Mouse (Mus musculus) cerebellum, postnatal 10 days (tissue): ENCODE data around the gene Fgd3.

Experiments used
- DNase-seq, 2 experiments: peaks; one replicate each; pipeline ENCODE4 v3.0.0; 2021; ENCODE audit warnings: mixed read lengths in 2 of 2

Fgd3 gene

DNA sequence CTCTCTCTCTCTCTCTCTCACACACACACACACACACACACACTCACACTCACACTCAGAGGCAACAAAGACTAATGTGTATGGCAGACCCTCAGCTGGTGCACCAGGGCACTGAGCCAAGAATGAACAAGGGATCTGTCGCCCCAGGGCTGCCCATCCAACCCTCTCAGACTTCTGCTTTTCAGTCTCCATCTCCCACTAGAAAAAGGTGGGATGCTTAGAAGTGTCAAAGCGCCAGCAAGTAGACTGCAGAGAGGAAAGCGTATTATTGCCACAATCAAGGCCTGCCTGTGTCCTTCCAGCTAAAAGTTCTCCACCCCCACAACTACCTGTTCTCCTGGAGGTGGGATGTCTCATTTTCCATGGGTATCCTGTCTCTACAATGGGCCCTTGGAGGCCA, 105.7 kb downstream of the Fgd3 start:
- DNase-seq: peak; percentile 62 to 67

DNA sequence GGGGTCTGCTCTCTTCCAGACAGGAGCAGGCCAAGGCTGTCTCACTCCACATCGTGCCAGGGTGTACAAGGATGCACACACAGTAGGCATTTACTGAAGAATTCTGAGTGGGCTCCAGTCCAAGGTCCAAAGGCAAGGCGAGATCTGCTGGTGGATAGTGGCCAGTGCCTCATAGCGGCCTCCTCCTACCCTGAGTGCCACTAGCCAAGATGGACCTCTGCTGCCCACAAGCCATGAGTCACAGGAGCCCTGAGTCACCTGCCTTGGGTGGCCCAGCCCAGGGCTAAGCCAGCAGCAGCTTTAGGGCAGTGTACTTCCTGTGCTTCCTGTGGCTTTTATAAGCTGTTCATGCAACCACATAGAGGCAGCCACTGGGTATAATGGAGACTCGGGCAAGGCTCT, 106.6 kb downstream of the Fgd3 start:
- peak; percentile 76 to 80 for DNase-seq

DNA sequence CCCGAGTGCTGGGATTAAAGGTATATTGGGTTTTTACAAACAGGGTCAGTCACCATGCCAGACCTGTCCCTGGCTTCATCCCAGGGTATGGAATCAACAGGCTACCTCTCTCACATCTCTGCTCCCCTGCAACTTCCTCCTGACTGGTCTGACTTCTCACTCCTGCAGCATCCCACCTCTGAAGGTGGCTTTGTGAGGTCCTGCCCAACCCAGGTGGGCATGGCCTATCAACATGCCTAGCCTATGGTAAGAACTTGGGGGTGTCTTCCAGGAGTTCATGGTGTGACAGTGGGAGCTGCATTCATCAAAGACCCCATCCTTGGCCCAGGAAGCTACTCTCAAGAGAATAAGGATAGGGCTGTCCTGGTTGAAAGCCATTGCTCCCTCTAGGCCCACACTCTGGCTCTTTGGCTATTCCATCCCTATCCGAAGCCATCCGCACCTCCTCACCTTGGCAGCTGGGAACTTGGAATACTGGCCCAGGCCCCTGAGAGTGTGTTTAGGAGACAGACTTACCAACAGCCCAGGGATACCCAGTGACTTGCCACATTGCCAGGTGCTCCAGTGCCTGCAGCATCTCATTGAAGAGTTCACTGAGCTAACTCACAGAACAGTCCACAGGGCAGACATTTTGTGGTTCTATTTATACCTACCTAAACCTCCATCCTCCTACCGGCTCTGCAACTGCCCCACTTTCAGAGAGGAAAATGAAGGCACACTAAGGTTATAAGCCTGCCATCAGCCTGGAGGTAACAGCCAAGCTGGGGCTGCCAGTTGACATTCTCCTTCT, 107.2 kb downstream of the Fgd3 start:
- DNase-seq: peak; percentile 42
